Mouse (Mus musculus) G1E (cell line): ENCODE data around the gene Spats2l.

Experiments
- CTCF ChIP-seq: IDR thresholded peaks from 2 replicates; pipeline ENCODE4 v1.5.1; 2012; ENCODE audit warnings: low read depth, low read length, inconsistent platforms, mixed read lengths
- GATA1 ChIP-seq: IDR thresholded peaks from 2 replicates; pipeline ENCODE4 v1.6.1; 2012; ENCODE audit warnings: borderline replicate concordance, low read length, inconsistent platforms, mixed read lengths
- GATA2 ChIP-seq: IDR thresholded peaks from 2 replicates; pipeline ENCODE4 v1.6.1; 2012; ENCODE audit warnings: low read depth, low read length, inconsistent platforms, borderline replicate concordance
- TAL1 ChIP-seq: conservative IDR thresholded peaks from 2 replicates; pipeline ENCODE4 v1.6.1; 2012; ENCODE audit warnings: low read depth, low read length, inconsistent platforms, mixed read lengths

DNA sequence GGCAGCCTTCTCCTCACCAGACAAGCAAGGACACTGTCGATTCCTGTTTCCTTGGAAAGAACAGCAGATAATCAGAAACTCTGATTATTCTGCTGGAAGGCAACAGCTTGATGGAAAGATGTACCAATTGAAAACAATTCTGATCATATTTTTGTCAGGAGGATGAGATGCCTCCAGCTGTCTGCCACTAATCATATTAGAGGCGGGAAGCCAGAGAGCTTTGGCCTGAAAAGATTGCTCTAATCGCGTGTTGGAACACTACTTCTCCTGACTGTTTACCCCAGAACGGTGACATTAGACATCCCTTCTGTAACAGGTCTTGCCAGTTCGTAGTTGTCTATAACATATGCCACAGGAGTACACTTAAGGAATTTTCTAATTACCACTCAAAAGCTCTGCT is 26.9 kb downstream of the Spats2l start:
- TF ChIP-seq CTCF = no peak
- no peak for TF ChIP-seq GATA1
- TF ChIP-seq TAL1 = no peak
- no peak for TF ChIP-seq GATA2
